Comparison of ENCODE assay signal across 10 mouse cellular contexts in genomic region chr10:60819654-60820192, GRCm38 (mm10). TPM values are rescaled to one million over a fixed set of nuclear protein-coding genes. Genes with fewer than 3 reads are reported as not detected.
DNase-seq lines count a peak whose midpoint lies in the region; ATAC-seq and TF ChIP-seq lines count a peak whose summit lies in the region.
"Had no signal": no experiment of that assay in that cellular context is flagged by ENCODE, and none has a peak within 500 bp of the region (broad histone marks: within the 10 kb centered on the region; RNA-seq: fewer than 3 reads in every experiment).

No protein-coding gene starts in this region.

- no peaks in the 10 kb centered on the region for H3K27me3 ChIP-seq in cerebellum, adult 2 months (ENCODE audit: control insufficient read depth, insufficient read depth, low read length)
- peaks cover 66% of the 10 kb centered on the region for H3K27me3 ChIP-seq in hindbrain, embryonic 10.5 days (ENCODE audit: insufficient read depth, poor library complexity, severe bottlenecking)
- H3K27me3 ChIP-seq in hindbrain, embryonic 12.5 days = peaks cover 22% of the 10 kb centered on the region
- H3K27me3 ChIP-seq in intestine, embryonic 16.5 days (replicated peaks; ENCODE audit: control insufficient read depth, insufficient read depth, low read length) = no peaks in the 10 kb centered on the region

- TF ChIP-seq POLR2A in cerebellum, adult 2 months (IDR thresholded peaks at IDR 0.05; ENCODE audit: borderline replicate concordance, insufficient read depth, low read length) = no peak

- H3K4me2 ChIP-seq in hindbrain, embryonic 12.5 days (replicated peaks) = no peak overlapping the region
- no peak overlapping the region for H3K4me2 ChIP-seq in intestine, embryonic 16.5 days (ENCODE audit: low read depth, low read length)
- H3K4me2 ChIP-seq: liver, embryonic 11.5 days; midbrain, embryonic 12.5 days had no signal

- no peak overlapping the region for H3K9ac ChIP-seq in hindbrain, embryonic 12.5 days
- no peak overlapping the region for H3K9ac ChIP-seq in intestine, embryonic 16.5 days (ENCODE audit: low read depth, low read length)
- H3K9ac ChIP-seq: midbrain, embryonic 12.5 days had no signal

- peaks cover 76% of the 10 kb centered on the region for H3K4me1 ChIP-seq in cerebellum, adult 2 months (ENCODE audit: control insufficient read depth, insufficient read depth, low read length)
- peaks cover 81% of the 10 kb centered on the region for H3K4me1 ChIP-seq in hindbrain, embryonic 10.5 days (replicated peaks)
- H3K4me1 ChIP-seq in hindbrain, embryonic 12.5 days = peaks cover 37% of the 10 kb centered on the region
- peaks cover 59% of the 10 kb centered on the region for H3K4me1 ChIP-seq in intestine, embryonic 16.5 days (ENCODE audit: control insufficient read depth, insufficient read depth, low read length)

- H3K36me3 ChIP-seq in hindbrain, embryonic 10.5 days = no peaks in the 10 kb centered on the region
- no peaks in the 10 kb centered on the region for H3K36me3 ChIP-seq in hindbrain, embryonic 12.5 days
- no peaks in the 10 kb centered on the region for H3K36me3 ChIP-seq in intestine, embryonic 16.5 days (ENCODE audit: control insufficient read depth, insufficient read depth, low read length)
- H3K36me3 ChIP-seq: midbrain, embryonic 12.5 days had no signal

- peak overlapping the region; percentile 84 for H3K27ac ChIP-seq in cerebellum, adult 2 months (ENCODE audit: insufficient read depth, low read length)
- peak overlapping the region; percentile 17; the same call in 1 of the 2 replicates for H3K27ac ChIP-seq in hindbrain, embryonic 10.5 days
- no peak overlapping the region for H3K27ac ChIP-seq in hindbrain, embryonic 12.5 days
- peak overlapping the region; percentile 54 for H3K27ac ChIP-seq in intestine, embryonic 16.5 days (ENCODE audit: low read length)
- H3K27ac ChIP-seq: midbrain, embryonic 12.5 days had no signal

- WGBS in cerebellum, adult 2 months = 23% methylated on average over 12 of the region's 12 CpGs
- 86% methylated on average over 12 of the region's 12 CpGs for WGBS in hindbrain, embryonic 10.5 days
- WGBS in hindbrain, embryonic 12.5 days = 89% methylated on average over 12 of the region's 12 CpGs
- 84% methylated on average over 12 of the region's 12 CpGs for WGBS in intestine, embryonic 16.5 days

- no peaks in the 10 kb centered on the region for H3K9me3 ChIP-seq in hindbrain, embryonic 10.5 days
- H3K9me3 ChIP-seq in hindbrain, embryonic 12.5 days (replicated peaks) = no peaks in the 10 kb centered on the region
- no peaks in the 10 kb centered on the region for H3K9me3 ChIP-seq in intestine, embryonic 16.5 days (ENCODE audit: control insufficient read depth, low read length)
- H3K9me3 ChIP-seq: midbrain, embryonic 12.5 days had no signal

- peak in 1 of 2 experiments; percentile 57 for DNase-seq in cerebellum, adult 2 months
- no peak for DNase-seq in cerebellum, postnatal 4 days (ENCODE audit: low spot score in 2 of 2)
- no peak for DNase-seq in hindbrain, embryonic 10.5 days (ENCODE audit: low spot score)
- DNase-seq in brain, adult 2 months (ENCODE audit: low read depth, low spot score) = peak; percentile 35
- DNase-seq in liver = no peak
- no peak for DNase-seq in lung, postnatal 25 days (ENCODE audit: low spot score)

- H3K4me3 ChIP-seq in cerebellum, adult 2 months (replicated peaks; ENCODE audit: insufficient read depth, low read depth, low read length) = peak overlapping the region; percentile 46
- H3K4me3 ChIP-seq in hindbrain, embryonic 10.5 days = no peak overlapping the region
- H3K4me3 ChIP-seq in hindbrain, embryonic 12.5 days = no peak overlapping the region
- H3K4me3 ChIP-seq in intestine, embryonic 16.5 days (ENCODE audit: low read length) = no peak overlapping the region
- H3K4me3 ChIP-seq: midbrain, embryonic 12.5 days had no signal

- ATAC-seq in hindbrain, embryonic 12.5 days (ENCODE audit: low FRiP score) = no peak
- no peak for ATAC-seq in intestine, embryonic 16.5 days

- no peak for TF ChIP-seq CTCF in cerebellum, adult 2 months (IDR thresholded peaks at IDR 0.05; ENCODE audit: borderline replicate concordance, insufficient read depth, low read depth, low read length)

RNA-seq across cellular contexts. Expression of gene Unc5b, which starts 11.7 kb away (rescaled TPM):
- polyA plus RNA-seq in cerebellum, adult 2 months (2012; rRNA removed) = 44.4 and 44.8 TPM in 2 replicates
- polyA plus RNA-seq in hindbrain, embryonic 10.5 days (2016; fragmentation: Nextera tagmentation; extraction: Ambion mirVana) = 2.4 and 2.6 TPM in 2 replicates
- polyA plus RNA-seq in hindbrain, embryonic 12.5 days (2016; fragmentation: Nextera tagmentation; extraction: Ambion mirVana) = 3.4 and 4.3 TPM in 2 replicates
- polyA plus RNA-seq in intestine, embryonic 16.5 days (2015; fragmentation: Nextera tagmentation; extraction: Ambion mirVana) = 4.3 and 4.6 TPM in 2 replicates
